In genomic region chr11:71169633-71170032, GRCm38 (mm10) we compare ENCODE assay signal across 11 mouse cellular contexts. TPM values are rescaled to one million over a fixed set of nuclear protein-coding genes. Genes with fewer than 3 reads are reported as not detected.
"Had no signal": no experiment of that assay in that cellular context is flagged by ENCODE, and none has a peak within 500 bp of the region (broad histone marks: within the 10 kb centered on the region; RNA-seq: fewer than 3 reads in every experiment).

No protein-coding gene starts in this region.

- H3K9ac ChIP-seq: liver, embryonic 12.5 days; lung, embryonic 15.5 days; midbrain, embryonic 13.5 days had no signal

- H3K4me3 ChIP-seq: left cerebral cortex, adult 2 months; limb, embryonic 10.5 days; liver, embryonic 12.5 days; lung, embryonic 15.5 days; midbrain, embryonic 13.5 days had no signal

- ATAC-seq: liver, embryonic 12.5 days; midbrain, embryonic 13.5 days had no signal

- H3K9me3 ChIP-seq: limb, embryonic 10.5 days; liver, embryonic 12.5 days; lung, embryonic 15.5 days; midbrain, embryonic 13.5 days had no signal

- DNase-seq: lung, postnatal 14 days; right cerebral cortex, adult 18-20 months; thymus, adult 18-20 months; thymus, postnatal 14 days had no signal

- H3K4me1 ChIP-seq: limb, embryonic 10.5 days; liver, embryonic 12.5 days; lung, embryonic 15.5 days; midbrain, embryonic 13.5 days had no signal

- H3K27ac ChIP-seq: left cerebral cortex, adult 2 months; limb, embryonic 10.5 days; liver, embryonic 12.5 days; lung, embryonic 15.5 days; macrophage; midbrain, embryonic 13.5 days had no signal

- H3K36me3 ChIP-seq: limb, embryonic 10.5 days; liver, embryonic 12.5 days; lung, embryonic 15.5 days; midbrain, embryonic 13.5 days had no signal

- H3K4me2 ChIP-seq: liver, embryonic 12.5 days; lung, embryonic 15.5 days; midbrain, embryonic 13.5 days had no signal

- H3K27me3 ChIP-seq: liver, embryonic 12.5 days; lung, embryonic 15.5 days; midbrain, embryonic 13.5 days had no signal

RNA-seq across cellular contexts. Expression of gene Nlrp1a, which starts 25.1 kb away (rescaled TPM):
- polyA plus RNA-seq: limb, embryonic 10.5 days; neural tube, embryonic 14.5 days had no signal
